Mouse (Mus musculus): Measurements from ENCODE around the gene Abcf2. TPM values are rescaled to one million over a fixed set of nuclear protein-coding genes. Genes with fewer than 3 reads are reported as not detected.

The Abcf2 gene
- polyA plus RNA-seq, 1 experiment, result 40.2 TPM

GRCm38 (mm10) chr5:24596519-24597171, 19.4 kb upstream of the Abcf2 start:
- WGBS, result 31% methylated on average over 11 of the region's 11 CpGs
- H3K4me3 ChIP-seq (ENCODE audit: insufficient read depth, low read depth, low read length), result no peak overlapping the region
- DNase-seq, result peak; percentile 45
- H3K27me3 ChIP-seq (replicated peaks; ENCODE audit: control insufficient read depth, insufficient read depth, low read length), result no peaks in the 10 kb centered on the region
- H3K4me1 ChIP-seq (ENCODE audit: control insufficient read depth, insufficient read depth, low read length), result peaks cover 7% of the 10 kb centered on the region; the same call in 1 of the 2 replicates
- H3K36me3 ChIP-seq (ENCODE audit: control insufficient read depth, insufficient read depth, low read length), result no peaks in the 10 kb centered on the region
- H3K27ac ChIP-seq (ENCODE audit: insufficient read depth, low read depth, low read length), result no peak overlapping the region
- TF ChIP-seq CTCF (conservative IDR thresholded peaks at IDR 0.05; ENCODE audit: insufficient read depth, insufficient read length, low read depth, low read length), result no peak
- TF ChIP-seq POLR2A (IDR thresholded peaks at IDR 0.05; ENCODE audit: low read depth, low read length), result no peak

DNA sequence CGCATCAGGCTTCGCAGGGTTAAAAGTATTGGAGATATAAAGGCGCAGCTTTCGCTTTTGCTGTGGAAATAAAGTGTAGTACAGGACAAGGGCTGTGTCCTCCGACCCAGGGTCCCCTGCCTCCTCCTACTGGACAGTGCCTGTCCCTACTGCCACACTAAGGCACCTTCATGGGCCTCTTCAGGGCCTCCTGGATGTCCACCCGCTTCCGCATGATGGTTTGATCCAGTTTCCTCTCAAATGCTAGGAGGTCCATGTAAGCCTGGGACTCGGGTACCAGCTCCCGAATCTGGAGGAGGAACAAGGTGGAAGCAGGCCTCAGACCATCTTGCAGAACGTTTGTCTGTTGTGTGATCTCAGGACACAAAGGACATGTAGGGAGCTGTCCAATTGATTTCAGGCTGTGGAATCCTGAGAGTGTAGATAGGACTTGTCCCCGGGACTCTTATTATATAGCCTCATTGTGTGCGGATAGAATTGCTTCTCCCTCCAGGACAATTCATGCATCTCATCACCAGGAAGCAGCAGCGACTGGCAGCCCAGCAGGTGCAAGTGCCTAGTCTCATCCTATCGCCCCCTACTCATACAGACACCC, 18.6 kb upstream of the Abcf2 start:
- Histone ChIP-seq H3K4me3 (ENCODE audit: insufficient read depth, low read depth, low read length) (no peak overlapping the region), H3K27me3 (replicated peaks; ENCODE audit: control insufficient read depth, insufficient read depth, low read length) (no peaks in the 10 kb centered on the region), H3K4me1 (ENCODE audit: control insufficient read depth, insufficient read depth, low read length) (peaks cover 7% of the 10 kb centered on the region; the same call in 1 of the 2 replicates), H3K36me3 (ENCODE audit: control insufficient read depth, insufficient read depth, low read length) (no peaks in the 10 kb centered on the region), H3K27ac (ENCODE audit: insufficient read depth, low read depth, low read length) (no peak overlapping the region)
- 78% methylated on average over 14 of the region's 14 CpGs for WGBS
- TF ChIP-seq CTCF (conservative IDR thresholded peaks at IDR 0.05; ENCODE audit: insufficient read depth, insufficient read length, low read depth, low read length), result no peak
- TF ChIP-seq POLR2A (IDR thresholded peaks at IDR 0.05; ENCODE audit: low read depth, low read length), result no peak
- no peak for DNase-seq

- no peaks in the 10 kb centered on the region for H3K36me3 ChIP-seq (ENCODE audit: control insufficient read depth, insufficient read depth, low read length)
- H3K4me3 ChIP-seq (ENCODE audit: insufficient read depth, low read depth, low read length), result no peak overlapping the region
- no peaks in the 10 kb centered on the region for H3K27me3 ChIP-seq (replicated peaks; ENCODE audit: control insufficient read depth, insufficient read depth, low read length)
- DNase-seq, result no peak
- TF ChIP-seq CTCF (conservative IDR thresholded peaks at IDR 0.05; ENCODE audit: insufficient read depth, insufficient read length, low read depth, low read length) (no peak), POLR2A (IDR thresholded peaks at IDR 0.05; ENCODE audit: low read depth, low read length) (no peak)
- H3K27ac ChIP-seq (ENCODE audit: insufficient read depth, low read depth, low read length), result no peak overlapping the region
- 93% methylated on average over 5 of the region's 5 CpGs for WGBS
- peaks cover 7% of the 10 kb centered on the region; the same call in 1 of the 2 replicates for H3K4me1 ChIP-seq (ENCODE audit: control insufficient read depth, insufficient read depth, low read length)
These were observed 18.0 kb upstream of the Abcf2 start for GRCm38 (mm10) chr5:24595261-24595660.

DNA sequence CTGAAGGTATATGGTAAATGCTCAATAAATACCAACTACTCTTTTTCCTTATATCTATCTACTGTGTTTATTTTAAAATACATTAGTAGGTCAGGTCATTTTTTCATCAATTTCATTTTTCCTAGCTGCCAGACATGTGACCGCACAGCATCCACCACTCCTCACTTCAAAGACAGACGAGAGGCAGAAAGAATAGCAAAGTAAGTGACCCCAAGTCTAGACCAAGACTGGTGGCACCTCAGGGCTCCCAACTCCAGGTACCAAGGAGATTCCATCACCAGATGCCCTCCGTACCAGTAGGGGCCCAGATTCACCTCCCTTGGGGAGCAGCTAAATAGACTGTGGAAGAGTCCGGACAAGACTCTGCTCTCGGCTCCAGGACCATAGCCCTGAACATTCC, 17.1 kb upstream of the Abcf2 start:
- H3K4me1 ChIP-seq (ENCODE audit: control insufficient read depth, insufficient read depth, low read length), result peaks cover 7% of the 10 kb centered on the region; the same call in 1 of the 2 replicates
- no peak for DNase-seq
- H3K27ac ChIP-seq (ENCODE audit: insufficient read depth, low read depth, low read length), result no peak overlapping the region
- H3K27me3 ChIP-seq (replicated peaks; ENCODE audit: control insufficient read depth, insufficient read depth, low read length), result no peaks in the 10 kb centered on the region
- 95% methylated on average over 5 of the region's 5 CpGs for WGBS
- TF ChIP-seq CTCF (conservative IDR thresholded peaks at IDR 0.05; ENCODE audit: insufficient read depth, insufficient read length, low read depth, low read length), result no peak
- no peak for TF ChIP-seq POLR2A (IDR thresholded peaks at IDR 0.05; ENCODE audit: low read depth, low read length)
- no peaks in the 10 kb centered on the region for H3K36me3 ChIP-seq (ENCODE audit: control insufficient read depth, insufficient read depth, low read length)
- no peak overlapping the region for H3K4me3 ChIP-seq (ENCODE audit: insufficient read depth, low read depth, low read length)

DNA sequence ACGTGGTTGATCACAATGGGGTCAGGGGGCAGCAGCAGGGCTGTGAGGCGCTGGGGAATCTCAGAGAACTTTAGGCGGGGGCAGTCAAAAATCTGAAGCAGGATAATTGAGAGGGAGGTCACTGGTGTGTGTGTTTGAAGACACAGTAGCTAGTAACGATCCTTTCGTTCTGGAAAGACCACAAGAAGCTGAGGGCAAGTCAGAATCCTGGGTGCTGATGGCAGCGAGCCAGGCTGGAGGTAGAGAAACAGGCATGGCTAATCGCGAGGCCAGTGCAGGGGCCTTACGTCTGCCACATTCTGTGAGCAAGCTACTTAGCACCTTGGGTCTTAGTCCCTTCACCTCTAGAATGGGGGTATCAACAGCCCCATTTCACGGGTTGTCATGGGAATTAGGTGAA, 16.7 kb upstream of the Abcf2 start:
- no peaks in the 10 kb centered on the region for H3K36me3 ChIP-seq (ENCODE audit: control insufficient read depth, insufficient read depth, low read length)
- no peak overlapping the region for H3K27ac ChIP-seq (ENCODE audit: insufficient read depth, low read depth, low read length)
- no peak for DNase-seq
- no peaks in the 10 kb centered on the region for H3K27me3 ChIP-seq (replicated peaks; ENCODE audit: control insufficient read depth, insufficient read depth, low read length)
- no peak overlapping the region for H3K4me3 ChIP-seq (ENCODE audit: insufficient read depth, low read depth, low read length)
- WGBS, result 83% methylated on average over 10 of the region's 10 CpGs
- TF ChIP-seq POLR2A (IDR thresholded peaks at IDR 0.05; ENCODE audit: low read depth, low read length) (no peak), CTCF (conservative IDR thresholded peaks at IDR 0.05; ENCODE audit: insufficient read depth, insufficient read length, low read depth, low read length) (no peak)
- H3K4me1 ChIP-seq (ENCODE audit: control insufficient read depth, insufficient read depth, low read length), result peaks cover 7% of the 10 kb centered on the region; the same call in 1 of the 2 replicates

DNA sequence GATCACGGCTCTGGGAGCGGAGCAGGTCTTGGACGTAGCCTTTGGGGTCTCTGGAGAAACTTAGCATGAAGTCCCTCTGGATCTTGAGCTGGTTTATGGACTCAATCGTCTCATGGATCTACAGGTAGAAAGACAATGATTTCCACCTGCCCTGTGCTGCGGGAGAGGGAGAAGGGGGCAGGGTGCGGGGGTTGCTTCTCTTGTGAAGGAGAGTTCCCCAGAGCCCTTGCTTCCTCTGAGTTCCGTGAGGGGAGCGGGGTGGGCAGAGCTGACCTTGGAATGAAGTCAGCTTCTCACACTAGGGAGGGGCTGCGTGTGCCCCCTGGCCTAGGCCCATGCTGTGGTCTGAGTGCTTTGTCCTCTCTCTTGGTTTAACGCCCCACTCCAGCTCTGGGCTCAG, 16.0 kb upstream of the Abcf2 start:
- WGBS, result 85% methylated on average over 10 of the region's 10 CpGs
- H3K4me1 ChIP-seq (ENCODE audit: control insufficient read depth, insufficient read depth, low read length), result peaks cover 6% of the 10 kb centered on the region; the same call in 1 of the 2 replicates
- H3K27ac ChIP-seq (ENCODE audit: insufficient read depth, low read depth, low read length), result no peak overlapping the region
- no peak for DNase-seq
- no peaks in the 10 kb centered on the region for H3K36me3 ChIP-seq (ENCODE audit: control insufficient read depth, insufficient read depth, low read length)
- no peak overlapping the region for H3K4me3 ChIP-seq (ENCODE audit: insufficient read depth, low read depth, low read length)
- TF ChIP-seq CTCF (conservative IDR thresholded peaks at IDR 0.05; ENCODE audit: insufficient read depth, insufficient read length, low read depth, low read length) (no peak), POLR2A (IDR thresholded peaks at IDR 0.05; ENCODE audit: low read depth, low read length) (no peak)
- no peaks in the 10 kb centered on the region for H3K27me3 ChIP-seq (replicated peaks; ENCODE audit: control insufficient read depth, insufficient read depth, low read length)

GRCm38 (mm10) chr5:24592471-24593160, 15.3 kb upstream of the Abcf2 start:
- Histone ChIP-seq H3K27ac (ENCODE audit: insufficient read depth, low read depth, low read length) (no peak overlapping the region), H3K27me3 (replicated peaks; ENCODE audit: control insufficient read depth, insufficient read depth, low read length) (no peaks in the 10 kb centered on the region), H3K36me3 (ENCODE audit: control insufficient read depth, insufficient read depth, low read length) (no peaks in the 10 kb centered on the region), H3K4me1 (ENCODE audit: control insufficient read depth, insufficient read depth, low read length) (peaks cover 7% of the 10 kb centered on the region; the same call in 1 of the 2 replicates), H3K4me3 (ENCODE audit: insufficient read depth, low read depth, low read length) (no peak overlapping the region)
- TF ChIP-seq POLR2A (IDR thresholded peaks at IDR 0.05; ENCODE audit: low read depth, low read length) (no peak), CTCF (conservative IDR thresholded peaks at IDR 0.05; ENCODE audit: insufficient read depth, insufficient read length, low read depth, low read length) (no peak)
- no peak for DNase-seq
- 62% methylated on average over 21 of the region's 21 CpGs for WGBS

Data from kidney, adult 2 months (tissue).